Mouse (Mus musculus) forelimb bud, embryonic 11.5 days (tissue): ENCODE measurements at regions not wholly inside any gene's neighbourhood (a gene's known extent, or its start where the extent isn't known, plus 50 kb on each side); places are given as distances from the start of the nearest gene placed in this dataset.

Experiments used
- DNase-seq: peaks from one replicate; pipeline ENCODE4 v3.0.0-alpha.2; 2012; ENCODE audit warnings: low read depth, low spot score

- no peak for DNase-seq
Observed at GRCm38 (mm10) chr6:145310601-145311000, 60.6 kb upstream of the Kras start.

DNA sequence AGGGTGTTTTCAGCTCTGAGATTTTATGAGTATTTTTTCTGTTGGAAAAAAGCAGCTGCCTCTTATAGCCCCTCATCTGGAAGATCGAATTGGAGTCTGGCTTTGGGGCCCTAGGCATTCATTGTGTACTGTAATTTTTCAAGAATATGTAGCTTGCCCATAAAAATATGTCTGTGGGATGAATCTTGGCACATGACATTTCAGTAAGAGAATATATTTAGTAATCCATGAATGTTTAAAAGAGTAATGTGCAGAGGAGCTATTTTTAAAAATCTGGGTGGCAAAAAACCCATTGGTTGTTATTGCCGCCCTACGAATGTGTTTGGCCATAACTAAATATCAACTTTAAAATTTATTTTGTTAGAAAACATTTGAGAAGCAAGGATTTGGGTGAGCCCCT lies 59.0 kb upstream of the Kras start:
- no peak for DNase-seq

GRCm38 (mm10) chr6:145307237-145307636 lies 57.2 kb upstream of the Kras start:
- DNase-seq, result no peak

DNA sequence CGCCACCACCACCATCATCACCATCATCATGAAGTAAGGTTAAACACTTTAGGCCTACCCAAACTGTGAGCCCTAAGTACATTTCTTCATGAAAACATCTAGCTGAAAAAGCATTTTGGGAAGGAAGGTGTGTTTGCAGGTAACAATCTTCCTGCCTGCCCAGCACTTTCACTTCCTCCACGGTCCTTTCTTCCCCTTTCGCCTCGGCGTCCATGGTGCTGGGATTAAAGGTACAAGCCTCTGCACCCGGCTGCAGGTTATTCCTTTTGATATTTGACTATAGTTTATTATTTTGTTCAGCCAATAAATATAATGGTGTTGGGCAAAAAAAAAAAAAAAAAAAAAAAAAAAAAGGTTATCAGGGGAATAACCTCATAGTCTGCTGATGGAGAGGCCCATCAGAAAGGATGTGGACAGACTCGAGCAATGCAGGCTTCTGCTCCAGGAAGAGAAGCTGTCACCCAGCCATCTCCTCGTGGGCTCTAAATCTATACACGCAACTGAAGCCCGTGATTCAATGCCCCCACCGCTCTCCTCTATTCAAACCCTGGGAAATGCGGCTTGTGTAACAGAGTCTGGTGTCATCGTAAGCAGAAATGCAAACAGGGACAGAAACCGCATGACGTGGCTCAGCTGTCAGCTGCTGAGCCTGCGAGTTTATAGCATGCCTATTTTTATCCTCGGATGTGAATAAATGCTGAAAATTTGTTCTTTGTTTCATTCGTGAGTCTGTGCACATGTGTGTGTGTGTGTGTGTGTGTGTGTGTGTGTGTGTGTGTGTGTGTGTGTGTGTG lies 56.5 kb upstream of the Kras start:
- DNase-seq, result no peak

DNA sequence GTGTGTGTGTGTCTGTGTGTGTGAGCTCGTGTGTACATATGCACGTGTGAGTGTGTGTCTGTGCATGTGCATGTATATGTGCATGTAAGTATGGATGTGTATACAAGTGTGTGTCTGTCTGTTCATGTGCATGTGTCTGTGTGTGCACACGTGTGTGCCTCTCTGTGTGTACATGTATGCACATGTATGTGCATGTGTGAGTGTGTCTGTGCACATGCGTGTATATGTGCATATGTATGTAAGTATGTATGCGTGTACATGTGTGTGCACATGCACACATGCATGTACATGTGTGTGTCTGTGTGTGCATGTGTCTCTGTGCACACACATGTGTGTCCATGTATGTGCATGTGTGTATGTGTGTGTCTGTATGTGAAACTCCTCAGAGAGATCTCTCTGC lies 55.6 kb upstream of the Kras start:
- DNase-seq, result no peak

DNA sequence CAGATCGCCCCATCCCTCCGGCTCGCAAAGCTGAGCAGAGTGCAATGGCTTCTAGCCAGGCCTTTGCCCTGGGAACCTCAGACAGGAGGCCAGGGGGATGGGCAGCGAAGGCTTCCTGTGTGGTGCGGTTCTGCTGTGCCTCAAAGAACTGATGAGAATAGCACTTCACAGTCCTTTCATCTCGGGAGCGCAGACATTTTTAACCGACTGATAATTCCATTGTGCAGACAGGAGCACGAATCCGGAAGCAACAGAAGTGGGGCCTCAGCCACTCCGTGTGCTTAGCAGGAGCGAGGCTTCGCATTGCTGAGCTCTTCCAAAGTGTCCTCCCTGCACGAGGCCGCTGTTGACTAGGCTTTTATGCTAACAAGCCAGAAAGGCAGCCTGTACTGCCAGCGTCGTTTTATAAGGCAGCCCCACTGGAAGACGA lies 53.6 kb upstream of the Kras start:
- DNase-seq, result peak; percentile 26

DNA sequence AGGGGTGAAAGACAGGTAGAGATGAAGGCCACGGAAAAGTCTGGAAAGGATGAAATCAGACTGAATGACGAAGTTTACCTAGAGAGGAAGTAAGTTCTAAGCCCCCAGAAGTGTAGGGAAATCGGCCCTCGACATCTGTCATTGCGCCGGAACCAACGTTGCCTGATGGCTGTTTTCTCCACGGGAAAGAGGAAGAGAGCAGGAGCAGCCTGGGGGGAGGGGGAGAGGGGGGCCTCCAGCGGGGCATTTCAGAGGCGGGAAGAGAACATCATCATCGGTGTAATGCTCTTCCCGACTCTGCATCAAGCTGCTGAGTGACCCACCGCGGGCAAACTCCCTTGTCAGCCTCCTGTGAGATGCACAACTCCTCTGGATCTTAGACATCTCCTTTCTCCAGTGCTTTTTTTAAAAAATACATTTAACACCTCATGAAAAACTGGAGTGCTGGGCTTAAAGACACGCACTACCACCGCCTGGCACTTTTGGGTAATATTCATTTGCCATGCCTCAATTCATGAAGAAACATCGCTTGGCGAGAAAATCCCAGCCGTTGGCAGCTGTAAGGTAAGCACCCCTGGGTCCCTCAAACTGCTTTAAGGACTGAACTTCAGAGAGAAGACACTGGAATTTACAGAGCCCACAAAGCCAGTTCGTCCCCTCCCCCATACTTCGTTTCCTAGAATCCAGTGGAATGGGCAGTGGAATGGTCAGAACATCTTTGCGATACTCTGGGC lies 53.0 kb upstream of the Kras start:
- no peak for DNase-seq

- DNase-seq, result no peak
Observed at GRCm38 (mm10) chr6:145302105-145302504, 52.1 kb upstream of the Kras start.

GRCm38 (mm10) chr6:145300266-145300858 lies 50.3 kb upstream of the Kras start:
- DNase-seq, result no peak
